Mouse (Mus musculus) brain, adult 2 months (tissue): ENCODE data around the gene Utp3.

Experiments used
- DNase-seq: peaks from one replicate; pipeline ENCODE4 v3.0.0; 2011; ENCODE audit warnings: low read depth, low spot score

Utp3 gene

DNA sequence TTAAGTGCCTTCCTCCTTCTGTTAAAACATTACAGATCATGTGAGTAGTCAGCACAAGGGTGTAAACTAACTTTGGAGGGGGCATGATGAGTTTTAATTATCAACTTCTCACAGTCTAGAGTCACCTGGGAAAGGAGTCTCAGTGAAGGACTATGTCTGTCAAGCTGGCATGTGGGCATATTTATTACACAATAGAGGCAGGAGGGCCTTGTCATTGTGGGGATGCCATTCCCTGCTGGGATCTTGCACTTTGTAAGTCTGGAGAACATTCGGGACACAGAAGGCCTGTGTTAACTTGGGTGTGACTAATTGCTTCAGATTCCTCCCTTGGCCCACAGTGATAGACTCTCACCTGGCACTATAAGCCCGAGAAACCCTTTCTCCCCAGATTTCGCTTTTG lies 15.3 kb downstream of the Utp3 start:
- no peak for DNase-seq

- no peak for DNase-seq
Observed at GRCm38 (mm10) chr5:88574829-88575228, 20.6 kb downstream of the Utp3 start.

DNA sequence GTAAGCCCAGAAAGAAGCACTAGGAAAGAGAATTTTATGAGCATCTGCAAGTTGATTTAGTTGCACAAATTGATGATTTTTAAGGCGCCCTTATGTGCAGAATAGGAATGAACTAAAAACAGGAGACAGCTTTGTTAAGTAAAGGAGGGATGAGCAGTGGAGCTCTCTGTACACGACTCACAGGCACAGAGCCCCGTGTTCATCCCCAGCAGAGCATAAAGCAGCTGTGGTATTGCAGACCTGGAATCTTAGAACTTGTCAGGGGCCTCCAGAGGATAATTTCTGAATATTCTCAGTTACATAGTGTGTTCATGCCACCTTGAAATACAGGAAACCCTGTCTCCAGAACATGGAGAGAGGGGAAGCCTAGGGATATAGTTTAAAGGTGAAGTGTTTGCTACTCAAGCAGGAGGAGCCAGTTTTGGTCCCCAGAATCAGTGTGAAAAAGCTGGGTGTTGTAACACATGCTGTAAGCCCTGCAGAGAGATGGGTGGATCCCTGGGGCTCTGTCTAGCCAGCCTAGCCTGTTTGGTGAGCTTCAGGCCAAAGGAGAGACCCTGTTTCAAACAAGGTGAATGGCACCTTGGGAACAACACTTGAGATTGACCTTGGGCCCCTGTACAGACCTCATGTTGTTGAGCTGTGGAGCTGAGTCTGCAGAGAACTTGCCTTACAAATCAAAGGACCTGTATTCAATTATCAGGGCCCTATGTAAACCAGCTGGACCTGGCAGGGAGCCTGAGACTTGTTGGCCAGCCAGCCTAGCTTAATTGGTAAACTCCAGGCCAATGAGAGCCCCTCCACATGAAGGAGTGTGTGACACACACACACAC lies 21.5 kb downstream of the Utp3 start:
- DNase-seq = no peak

DNA sequence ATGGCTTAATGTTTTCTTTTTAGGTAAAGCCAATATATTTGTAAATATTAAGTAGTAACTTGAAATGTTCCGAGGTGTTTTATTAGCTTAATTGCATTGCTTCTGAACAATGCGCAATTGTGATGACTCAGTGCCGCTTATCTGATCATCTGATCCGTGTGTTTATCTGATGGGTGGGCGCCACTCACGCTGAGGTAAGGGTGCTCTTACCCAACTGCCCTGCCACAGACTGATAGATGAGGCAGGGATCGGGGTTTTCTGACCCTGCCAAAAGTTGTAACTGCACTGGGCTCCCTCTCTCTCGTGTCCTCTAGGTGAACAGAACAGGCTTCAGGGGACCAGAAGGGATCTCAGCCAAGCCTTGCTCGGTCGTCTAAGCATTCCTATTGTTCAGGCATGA lies 26.4 kb downstream of the Utp3 start:
- DNase-seq = no peak

GRCm38 (mm10) chr5:88581343-88581742 lies 27.1 kb downstream of the Utp3 start:
- no peak for DNase-seq

DNA sequence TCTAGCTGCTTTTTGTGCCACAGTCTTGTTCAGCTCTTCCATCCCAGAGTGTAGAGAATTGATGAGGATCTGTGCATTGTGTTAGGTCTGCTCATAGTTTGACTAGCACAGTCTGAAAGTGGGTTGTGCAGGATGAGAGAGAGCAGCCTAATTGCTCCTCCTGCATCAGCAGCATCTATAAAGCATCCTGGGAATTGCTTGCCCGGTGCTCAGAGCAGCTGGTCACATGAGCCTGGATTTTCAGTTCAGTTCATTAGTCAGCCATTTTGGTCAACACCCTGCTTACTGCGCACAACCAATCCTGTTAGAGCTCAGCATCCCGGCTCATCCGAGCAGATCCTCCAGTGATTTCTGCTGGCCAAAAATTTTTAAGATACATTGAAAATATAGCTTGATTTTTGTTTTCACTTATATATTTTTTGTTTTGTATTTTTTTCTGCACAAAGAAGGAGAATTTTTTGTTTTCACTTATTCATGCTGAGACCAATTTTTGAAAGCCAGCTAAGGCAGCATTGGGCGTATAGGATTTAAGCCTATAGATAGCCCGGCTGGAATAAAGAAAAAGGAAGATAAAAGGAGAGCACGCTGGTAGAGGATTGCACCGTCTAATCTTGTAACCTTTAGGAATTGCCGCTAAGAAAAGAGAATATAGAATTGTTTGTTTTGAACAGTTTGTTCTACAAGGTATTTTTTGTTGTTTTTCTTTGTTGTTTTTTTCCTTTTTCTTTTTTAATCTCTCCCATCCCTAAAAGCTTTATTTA lies 29.2 kb downstream of the Utp3 start:
- DNase-seq = peak; percentile 100

DNA sequence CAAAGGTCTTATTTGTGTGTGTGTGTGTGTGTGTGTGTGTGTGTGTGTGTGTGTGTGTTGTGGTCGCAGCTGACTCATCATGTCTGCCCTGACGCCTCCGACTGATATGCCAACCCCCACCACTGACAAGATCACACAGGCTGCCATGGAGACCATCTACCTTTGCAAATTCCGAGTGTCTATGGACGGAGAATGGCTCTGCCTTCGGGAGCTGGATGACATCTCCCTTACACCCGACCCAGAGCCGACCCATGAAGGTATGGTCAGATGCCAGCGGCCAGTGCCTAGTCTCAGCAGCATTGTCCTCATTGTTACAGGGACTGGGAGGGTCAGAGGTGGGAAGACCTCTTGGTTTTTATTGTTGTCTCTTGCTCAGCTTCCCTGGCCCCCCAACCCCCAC lies 29.8 kb downstream of the Utp3 start:
- peak; percentile 82 for DNase-seq

DNA sequence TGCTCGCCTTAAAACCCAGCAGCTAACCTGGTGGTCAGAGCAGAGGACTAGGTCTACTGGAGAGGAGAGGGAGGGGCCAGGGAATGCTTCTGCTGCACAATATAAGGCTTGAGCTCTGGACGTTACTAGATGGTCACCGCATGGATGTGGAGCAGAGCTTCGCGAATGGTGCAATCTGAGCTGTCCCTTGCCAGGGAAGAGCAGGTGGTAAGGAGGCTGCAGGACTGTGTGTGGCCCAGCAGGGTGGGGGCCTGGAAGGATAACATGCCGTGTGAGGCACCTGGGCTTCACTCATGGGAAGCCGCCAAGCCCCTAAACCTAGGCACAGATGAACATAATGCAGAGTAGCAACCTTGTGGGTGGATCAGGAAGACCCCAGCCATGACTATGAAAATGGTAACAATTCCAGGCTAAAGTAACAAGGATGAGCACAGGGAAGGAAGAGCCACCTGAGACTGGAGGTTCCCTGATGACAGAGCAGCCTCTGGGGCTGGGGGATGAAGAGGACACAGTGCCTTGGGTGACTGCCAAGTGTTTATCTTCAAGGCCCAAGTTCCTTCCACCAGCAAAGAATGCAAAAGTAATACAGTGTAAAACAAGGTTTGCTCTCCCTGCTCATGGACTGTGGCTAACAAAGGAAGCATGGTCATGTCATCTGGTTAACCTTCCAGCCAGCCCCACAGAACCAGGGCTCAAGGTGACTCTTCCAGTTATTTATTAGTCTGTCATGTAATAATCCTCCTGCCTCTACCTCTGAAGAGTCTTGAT lies 32.3 kb downstream of the Utp3 start:
- peak; percentile 91 for DNase-seq

GRCm38 (mm10) chr5:88587211-88587934 lies 33.1 kb downstream of the Utp3 start:
- peak; percentile 80 for DNase-seq

- no peak for DNase-seq
Observed at GRCm38 (mm10) chr5:88588481-88588880, 34.2 kb downstream of the Utp3 start.

- no peak for DNase-seq
Observed at GRCm38 (mm10) chr5:88593421-88594172, 39.3 kb downstream of the Utp3 start.

- no peak for DNase-seq
Observed at GRCm38 (mm10) chr5:88594173-88594569, 39.9 kb downstream of the Utp3 start.

DNA sequence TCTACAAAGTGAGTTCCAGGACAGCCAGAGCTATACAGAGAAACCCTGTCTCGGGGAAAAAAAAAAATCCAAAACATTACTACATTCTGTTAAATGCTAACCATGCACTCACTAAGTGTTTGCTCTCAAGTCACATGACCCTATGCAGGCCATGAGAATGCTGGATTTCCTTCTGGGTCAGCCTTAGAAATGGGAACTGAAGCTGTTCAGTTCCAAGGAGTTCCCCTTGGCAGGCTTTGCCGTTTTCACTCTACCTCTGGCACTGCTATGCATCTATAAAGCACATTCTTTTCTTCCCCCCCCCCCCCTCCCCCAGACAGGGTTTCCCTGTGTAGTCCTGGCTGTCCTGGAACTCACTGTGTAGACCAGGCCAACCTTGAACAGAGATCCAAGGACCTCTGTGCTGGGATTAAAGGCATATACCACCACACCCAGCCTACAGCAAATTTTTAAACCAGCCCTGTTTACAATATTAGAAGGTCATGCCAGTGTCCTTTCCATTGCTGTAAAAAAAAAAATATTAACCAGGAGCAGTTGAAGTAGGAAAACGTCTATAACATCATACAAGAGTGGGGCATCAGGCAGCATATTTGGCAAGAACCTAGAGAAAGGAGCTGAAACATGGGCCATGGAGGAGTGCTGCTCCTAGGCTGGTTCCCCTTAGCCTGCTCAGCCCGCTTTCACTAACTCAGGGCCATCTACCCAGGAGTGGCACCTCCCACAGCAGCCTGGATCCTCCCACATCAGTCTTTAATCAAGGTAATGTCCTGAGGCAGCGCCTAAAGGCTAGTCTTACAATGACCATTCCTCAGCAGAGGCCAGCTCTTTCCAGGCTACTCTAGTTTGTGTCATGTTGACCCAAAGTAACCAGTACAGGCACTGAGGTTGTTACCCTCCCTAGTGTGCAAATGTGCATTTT lies 41.5 kb downstream of the Utp3 start:
- DNase-seq = no peak

DNA sequence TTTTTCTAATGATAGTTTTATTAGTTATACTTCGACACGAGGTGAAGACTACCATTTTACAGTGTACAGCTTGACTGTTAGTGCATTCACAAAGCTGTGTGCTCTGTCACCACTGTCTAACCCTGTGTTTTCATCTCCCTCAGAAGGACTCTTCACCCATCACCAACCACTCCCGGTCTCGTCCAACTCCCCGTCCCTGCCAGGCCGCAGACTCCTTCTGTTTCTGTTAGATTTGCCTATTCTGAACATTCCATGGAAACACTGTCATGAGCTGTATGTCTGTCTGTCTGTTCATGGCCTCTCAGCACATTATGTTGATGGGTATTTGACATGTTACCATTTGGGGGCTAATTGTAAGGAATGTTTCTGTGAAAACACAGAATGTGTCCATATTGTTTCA lies 44.7 kb downstream of the Utp3 start:
- DNase-seq = no peak

GRCm38 (mm10) chr5:88602030-88602429 lies 47.8 kb downstream of the Utp3 start:
- no peak for DNase-seq

DNA sequence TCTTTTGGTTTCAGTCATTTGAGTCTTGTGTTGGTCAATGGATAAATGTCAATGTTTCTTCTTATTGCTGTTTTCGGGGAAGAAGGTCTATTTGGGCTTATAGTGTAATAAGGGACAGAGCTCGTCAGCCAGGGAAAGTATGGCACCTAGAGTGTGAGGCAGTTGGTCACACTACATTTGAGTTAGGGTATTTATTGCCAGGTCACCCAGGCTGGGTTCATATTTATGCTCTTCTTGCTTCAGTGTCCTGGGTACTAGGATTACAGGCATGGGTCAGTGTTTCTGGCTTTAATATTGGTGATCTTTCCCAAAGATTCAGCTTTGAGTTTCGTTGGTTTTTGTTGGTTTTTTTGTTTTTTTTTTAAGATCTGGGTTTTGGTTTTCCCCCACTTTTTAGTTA lies 48.5 kb downstream of the Utp3 start:
- DNase-seq = no peak

DNA sequence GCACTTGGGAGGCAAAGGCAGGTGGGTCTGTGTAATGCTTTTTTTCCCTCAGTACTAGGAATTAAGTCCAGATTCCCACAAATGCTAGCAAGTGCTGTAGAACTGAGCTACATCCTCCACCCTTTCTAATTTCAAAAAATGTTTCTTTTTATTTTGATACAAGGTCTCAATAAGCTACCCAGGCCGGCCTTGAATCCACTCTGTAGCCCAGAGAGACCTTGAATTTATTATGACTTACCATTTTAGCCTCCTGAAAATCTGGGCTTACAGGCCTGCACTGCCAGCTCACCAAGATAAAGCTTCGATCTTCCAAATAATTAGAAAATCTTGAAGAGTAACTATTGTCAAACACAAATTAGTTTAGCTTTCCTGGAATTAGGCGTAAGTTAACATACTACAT lies 49.8 kb downstream of the Utp3 start:
- no peak for DNase-seq

- DNase-seq = no peak
Observed at GRCm38 (mm10) chr5:88604641-88605358, 50.5 kb downstream of the Utp3 start.
